Mouse (Mus musculus): ENCODE data around the gene Cutc. TPM values are rescaled to one million over a fixed set of nuclear protein-coding genes. Genes with fewer than 3 reads are reported as not detected.

Gene Cutc
- polyA plus RNA-seq, 1 experiment from 2014 or later = 16.3 TPM

DNA sequence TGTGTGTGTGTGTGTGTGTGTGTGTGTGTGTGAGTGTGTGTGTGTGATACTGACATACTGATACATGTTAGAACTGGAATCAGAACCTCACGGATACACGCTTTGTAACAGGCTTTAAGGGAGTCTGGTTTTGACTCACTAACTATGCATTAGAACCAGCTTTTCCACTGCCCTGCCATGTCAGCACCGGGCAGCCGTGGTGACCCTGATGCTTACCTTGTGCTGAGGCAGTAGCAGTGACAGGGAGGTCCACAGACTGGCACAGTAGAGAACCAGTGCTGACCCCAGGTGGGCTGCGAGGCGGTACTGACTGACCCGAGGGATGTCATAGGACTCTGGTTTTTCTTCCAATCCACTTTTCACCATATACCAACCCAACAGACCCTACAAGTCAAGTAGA is 9.4 kb upstream of the Cutc start:
- H3K36me3 ChIP-seq (ENCODE audit: control insufficient read depth, insufficient read depth, low read length) = peaks cover 10% of the 10 kb centered on the region; the same call in 1 of the 2 replicates
- H3K4me2 ChIP-seq (ENCODE audit: low read depth, low read length) = no peak overlapping the region

DNA sequence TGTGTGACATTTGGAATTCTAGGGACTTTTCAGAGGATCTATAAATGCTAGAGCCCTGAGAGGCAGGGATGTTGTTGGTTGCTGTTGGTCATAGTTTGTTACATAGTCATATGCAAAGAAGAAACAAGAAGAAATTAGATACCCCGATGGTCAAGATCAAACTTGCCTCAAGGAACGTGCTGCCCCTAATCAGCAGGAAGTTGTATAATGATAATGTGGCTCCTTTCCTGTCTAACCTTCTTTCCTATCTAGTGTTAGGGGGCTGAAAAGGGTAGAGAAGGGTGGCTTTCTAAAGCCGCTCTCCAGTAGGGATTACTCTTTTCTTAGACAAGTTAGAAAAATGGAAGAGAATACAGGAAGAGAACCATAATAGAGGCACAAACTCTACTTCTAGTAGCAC is 7.1 kb upstream of the Cutc start:
- Histone ChIP-seq H3K4me1 (ENCODE audit: control insufficient read depth, insufficient read depth, low read length) (no peaks in the 10 kb centered on the region), H3K27me3 (ENCODE audit: control insufficient read depth, insufficient read depth, low read length) (no peaks in the 10 kb centered on the region), H3K9me3 (replicated peaks; ENCODE audit: control insufficient read depth, low read length) (no peaks in the 10 kb centered on the region), H3K4me3 (replicated peaks; ENCODE audit: low read length) (no peak overlapping the region), H3K27ac (ENCODE audit: low read length) (no peak overlapping the region), H3K4me2 (ENCODE audit: low read depth, low read length) (no peak overlapping the region), H3K36me3 (ENCODE audit: control insufficient read depth, insufficient read depth, low read length) (peaks cover 10% of the 10 kb centered on the region; the same call in 1 of the 2 replicates), H3K9ac (ENCODE audit: low read length) (no peak overlapping the region)
- 91% methylated on average over 3 of the region's 3 CpGs for WGBS
- ATAC-seq (ENCODE audit: insufficient read depth, low FRiP score) = no peak

More for the DNA sequence above, 9.4 kb upstream of the Cutc start:
- Histone ChIP-seq H3K9ac (ENCODE audit: low read length) (no peak overlapping the region), H3K9me3 (replicated peaks; ENCODE audit: control insufficient read depth, low read length) (no peaks in the 10 kb centered on the region), H3K27ac (ENCODE audit: low read length) (no peak overlapping the region), H3K4me1 (ENCODE audit: control insufficient read depth, insufficient read depth, low read length) (no peaks in the 10 kb centered on the region), H3K27me3 (ENCODE audit: control insufficient read depth, insufficient read depth, low read length) (no peaks in the 10 kb centered on the region), H3K4me3 (replicated peaks; ENCODE audit: low read length) (no peak overlapping the region)
- ATAC-seq (ENCODE audit: insufficient read depth, low FRiP score) = no peak
- WGBS = 90% methylated on average over 7 of the region's 7 CpGs

DNA sequence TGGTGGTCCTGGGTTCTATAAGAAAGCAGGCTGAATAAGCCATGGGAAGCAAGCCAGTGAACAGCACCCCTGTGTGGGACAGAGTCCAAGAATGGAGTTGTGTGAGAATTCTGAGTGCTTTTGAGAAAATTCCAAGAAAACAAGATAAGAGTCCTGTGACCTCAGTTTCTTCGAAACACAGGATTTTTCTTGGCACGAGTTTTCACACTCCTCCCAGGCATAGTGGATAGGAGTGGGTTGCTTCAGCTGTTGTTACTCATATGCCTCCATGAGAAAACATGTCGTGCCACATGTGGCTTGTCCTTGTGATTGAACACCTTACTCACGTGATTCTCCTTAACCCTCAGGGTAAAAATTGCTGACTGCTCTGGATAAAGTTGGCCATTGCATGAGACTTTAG is 4.9 kb upstream of the Cutc start:
- Histone ChIP-seq H3K36me3 (ENCODE audit: control insufficient read depth, insufficient read depth, low read length) (peaks cover 6% of the 10 kb centered on the region; the same call in 1 of the 2 replicates), H3K4me1 (ENCODE audit: control insufficient read depth, insufficient read depth, low read length) (no peaks in the 10 kb centered on the region), H3K4me2 (ENCODE audit: low read depth, low read length) (no peak overlapping the region), H3K27me3 (ENCODE audit: control insufficient read depth, insufficient read depth, low read length) (no peaks in the 10 kb centered on the region), H3K4me3 (replicated peaks; ENCODE audit: low read length) (no peak overlapping the region), H3K27ac (ENCODE audit: low read length) (no peak overlapping the region), H3K9me3 (replicated peaks; ENCODE audit: control insufficient read depth, low read length) (no peaks in the 10 kb centered on the region), H3K9ac (ENCODE audit: low read length) (no peak overlapping the region)
- 90% methylated on average over 4 of the region's 4 CpGs for WGBS
- no peak for ATAC-seq (ENCODE audit: insufficient read depth, low FRiP score)

DNA sequence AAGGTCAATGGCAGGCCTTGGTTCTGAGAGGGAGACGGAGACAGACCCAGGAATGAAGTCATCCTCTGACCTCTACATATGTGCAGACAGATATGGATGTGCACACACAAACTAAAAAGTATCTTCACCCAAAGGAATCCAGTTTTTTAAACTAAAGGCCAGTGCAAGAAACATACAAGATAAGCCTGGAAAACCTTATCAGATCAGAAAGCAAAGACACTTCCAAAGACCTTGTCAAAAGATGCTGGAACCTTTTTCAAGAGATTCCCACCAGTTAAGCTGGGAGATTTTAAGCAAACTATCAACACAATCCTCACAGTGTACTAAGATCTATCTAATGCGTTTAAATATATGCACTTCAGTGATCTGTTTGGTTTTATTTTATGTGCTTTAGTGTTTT is 2.8 kb upstream of the Cutc start:
- ATAC-seq (ENCODE audit: insufficient read depth, low FRiP score) = no peak
- Histone ChIP-seq H3K27me3 (ENCODE audit: control insufficient read depth, insufficient read depth, low read length) (no peaks in the 10 kb centered on the region), H3K36me3 (ENCODE audit: control insufficient read depth, insufficient read depth, low read length) (peaks cover 6% of the 10 kb centered on the region; the same call in 1 of the 2 replicates), H3K9me3 (replicated peaks; ENCODE audit: control insufficient read depth, low read length) (no peaks in the 10 kb centered on the region), H3K4me1 (ENCODE audit: control insufficient read depth, insufficient read depth, low read length) (no peaks in the 10 kb centered on the region), H3K4me2 (ENCODE audit: low read depth, low read length) (no peak overlapping the region), H3K4me3 (replicated peaks; ENCODE audit: low read length) (no peak overlapping the region), H3K27ac (ENCODE audit: low read length) (no peak overlapping the region), H3K9ac (ENCODE audit: low read length) (no peak overlapping the region)
- 93% methylated on average over 2 of the region's 2 CpGs for WGBS

DNA sequence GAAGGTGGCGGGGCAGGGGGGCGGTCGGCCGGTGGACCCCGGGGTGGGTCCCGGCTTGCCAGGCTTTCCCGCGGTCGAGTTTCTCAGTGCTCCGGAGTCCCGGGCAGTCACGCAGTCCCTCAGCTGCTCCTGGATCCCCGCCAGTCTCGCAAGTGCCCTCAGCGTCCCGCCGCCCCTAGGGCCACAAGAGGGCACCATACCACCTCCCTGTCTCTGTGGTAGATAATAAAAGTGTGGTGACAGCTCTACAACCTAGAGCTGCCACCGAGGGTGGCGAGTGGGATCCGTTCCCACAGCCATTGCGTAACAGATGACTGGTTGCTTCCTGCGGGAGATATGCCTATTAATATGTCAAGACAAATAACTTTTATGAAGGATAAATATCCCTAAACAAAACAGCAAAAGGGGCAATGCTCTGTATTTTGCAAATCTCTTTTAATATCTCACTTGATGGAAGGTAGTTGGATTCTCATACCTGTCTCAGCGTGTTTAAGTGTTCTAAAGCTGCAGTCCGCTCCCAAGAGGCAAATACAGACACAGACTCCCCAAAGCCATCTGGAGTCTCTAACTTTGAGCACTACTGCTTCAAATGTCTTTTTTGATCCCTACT is 535 bp downstream of the Cutc start:
- Histone ChIP-seq H3K36me3 (ENCODE audit: control insufficient read depth, insufficient read depth, low read length) (no peaks in the 10 kb centered on the region), H3K27me3 (ENCODE audit: control insufficient read depth, insufficient read depth, low read length) (no peaks in the 10 kb centered on the region), H3K4me2 (ENCODE audit: low read depth, low read length) (peak overlapping the region; percentile 49), H3K4me3 (replicated peaks; ENCODE audit: low read length) (peak overlapping the region; percentile 77), H3K9me3 (replicated peaks; ENCODE audit: control insufficient read depth, low read length) (no peaks in the 10 kb centered on the region), H3K9ac (ENCODE audit: low read length) (peak overlapping the region; percentile 89), H3K4me1 (ENCODE audit: control insufficient read depth, insufficient read depth, low read length) (no peaks in the 10 kb centered on the region), H3K27ac (ENCODE audit: low read length) (peak overlapping the region; percentile 99)
- ATAC-seq (ENCODE audit: insufficient read depth, low FRiP score) = peak; percentile 86
- WGBS = under 1% methylated on average over 24 of the region's 24 CpGs

DNA sequence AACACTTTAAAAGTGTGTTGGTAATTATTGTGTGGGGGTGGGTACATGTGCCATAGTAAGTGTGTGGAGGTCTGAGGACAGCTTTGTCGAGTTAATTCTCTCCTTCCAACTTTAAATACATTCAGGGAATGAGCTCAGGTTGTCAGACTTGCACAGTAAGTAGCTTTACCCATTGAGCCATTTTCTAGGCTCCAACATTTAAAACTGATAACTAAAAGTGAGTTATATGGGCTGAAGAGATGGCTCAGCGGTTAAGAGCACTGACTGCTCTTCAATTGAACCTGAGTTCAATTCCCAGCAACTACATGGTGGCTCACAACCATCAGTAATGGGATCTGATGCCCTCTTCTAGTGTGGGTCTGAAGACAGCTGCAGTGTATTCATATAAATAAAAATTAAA is 1.4 kb downstream of the Cutc start:
- H3K36me3 ChIP-seq (ENCODE audit: control insufficient read depth, insufficient read depth, low read length) = no peaks in the 10 kb centered on the region

DNA sequence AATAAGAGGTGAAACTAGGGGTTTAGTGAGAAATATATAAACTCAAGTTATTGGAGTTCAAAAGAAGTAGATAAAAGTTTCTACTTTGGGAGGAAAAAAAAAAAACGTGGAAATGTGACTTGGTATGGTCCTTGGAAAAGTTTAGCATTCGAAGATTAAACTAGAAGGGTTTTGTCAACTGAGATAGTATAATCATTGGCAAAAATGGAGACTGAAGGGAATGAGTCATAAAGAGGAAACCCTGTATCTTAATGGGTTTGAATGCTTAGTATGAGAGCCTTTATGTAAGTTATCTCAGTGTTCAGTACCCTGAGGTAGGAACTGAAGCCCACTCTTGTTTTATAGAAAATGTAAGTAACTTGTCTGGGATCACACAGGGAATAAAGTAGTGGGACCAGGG is 2.1 kb downstream of the Cutc start:
- no peak overlapping the region for H3K9ac ChIP-seq (ENCODE audit: low read length)
- H3K4me2 ChIP-seq (ENCODE audit: low read depth, low read length) = no peak overlapping the region

More for the DNA sequence above, 1.4 kb downstream of the Cutc start:
- Histone ChIP-seq H3K9ac (ENCODE audit: low read length) (no peak overlapping the region), H3K4me3 (replicated peaks; ENCODE audit: low read length) (no peak overlapping the region), H3K27me3 (ENCODE audit: control insufficient read depth, insufficient read depth, low read length) (no peaks in the 10 kb centered on the region), H3K9me3 (replicated peaks; ENCODE audit: control insufficient read depth, low read length) (no peaks in the 10 kb centered on the region), H3K4me2 (ENCODE audit: low read depth, low read length) (no peak overlapping the region), H3K4me1 (ENCODE audit: control insufficient read depth, insufficient read depth, low read length) (no peaks in the 10 kb centered on the region), H3K27ac (ENCODE audit: low read length) (no peak overlapping the region)
- 68% methylated on average over 2 of the region's 2 CpGs for WGBS
- ATAC-seq (ENCODE audit: insufficient read depth, low FRiP score) = no peak

DNA sequence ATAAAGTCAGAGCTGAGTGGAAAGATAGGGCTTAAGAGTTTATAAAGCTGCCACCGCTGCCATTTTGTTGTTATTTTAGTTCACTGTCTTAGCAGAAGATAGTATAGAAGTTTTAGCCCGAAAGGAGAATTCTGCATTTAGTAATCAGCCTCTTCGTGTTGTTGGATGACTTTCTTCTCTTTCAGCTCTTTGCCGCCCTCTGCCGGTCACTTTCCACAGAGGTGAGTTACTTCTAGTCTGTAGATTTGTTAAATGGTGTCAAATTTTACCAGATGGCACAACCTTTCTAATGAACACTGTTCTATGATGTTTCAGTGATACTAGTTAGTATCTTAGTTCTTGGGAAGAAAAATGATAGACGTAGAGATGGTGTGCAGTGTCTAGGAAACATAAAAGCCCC is 7.7 kb downstream of the Cutc start:
- Histone ChIP-seq H3K4me3 (replicated peaks; ENCODE audit: low read length) (no peak overlapping the region), H3K9ac (ENCODE audit: low read length) (no peak overlapping the region), H3K27me3 (ENCODE audit: control insufficient read depth, insufficient read depth, low read length) (no peaks in the 10 kb centered on the region), H3K36me3 (ENCODE audit: control insufficient read depth, insufficient read depth, low read length) (no peaks in the 10 kb centered on the region), H3K9me3 (replicated peaks; ENCODE audit: control insufficient read depth, low read length) (no peaks in the 10 kb centered on the region), H3K4me2 (ENCODE audit: low read depth, low read length) (no peak overlapping the region), H3K27ac (ENCODE audit: low read length) (no peak overlapping the region), H3K4me1 (ENCODE audit: control insufficient read depth, insufficient read depth, low read length) (no peaks in the 10 kb centered on the region)
- no peak for ATAC-seq (ENCODE audit: insufficient read depth, low FRiP score)
- 15% methylated on average over 6 of the region's 6 CpGs for WGBS

More for the DNA sequence above, 2.1 kb downstream of the Cutc start:
- ATAC-seq (ENCODE audit: insufficient read depth, low FRiP score) = no peak
- Histone ChIP-seq H3K4me1 (ENCODE audit: control insufficient read depth, insufficient read depth, low read length) (no peaks in the 10 kb centered on the region), H3K27me3 (ENCODE audit: control insufficient read depth, insufficient read depth, low read length) (no peaks in the 10 kb centered on the region), H3K9me3 (replicated peaks; ENCODE audit: control insufficient read depth, low read length) (no peaks in the 10 kb centered on the region), H3K4me3 (replicated peaks; ENCODE audit: low read length) (no peak overlapping the region), H3K27ac (ENCODE audit: low read length) (no peak overlapping the region), H3K36me3 (ENCODE audit: control insufficient read depth, insufficient read depth, low read length) (no peaks in the 10 kb centered on the region)
- WGBS = 68% methylated on average over 2 of the region's 2 CpGs

DNA sequence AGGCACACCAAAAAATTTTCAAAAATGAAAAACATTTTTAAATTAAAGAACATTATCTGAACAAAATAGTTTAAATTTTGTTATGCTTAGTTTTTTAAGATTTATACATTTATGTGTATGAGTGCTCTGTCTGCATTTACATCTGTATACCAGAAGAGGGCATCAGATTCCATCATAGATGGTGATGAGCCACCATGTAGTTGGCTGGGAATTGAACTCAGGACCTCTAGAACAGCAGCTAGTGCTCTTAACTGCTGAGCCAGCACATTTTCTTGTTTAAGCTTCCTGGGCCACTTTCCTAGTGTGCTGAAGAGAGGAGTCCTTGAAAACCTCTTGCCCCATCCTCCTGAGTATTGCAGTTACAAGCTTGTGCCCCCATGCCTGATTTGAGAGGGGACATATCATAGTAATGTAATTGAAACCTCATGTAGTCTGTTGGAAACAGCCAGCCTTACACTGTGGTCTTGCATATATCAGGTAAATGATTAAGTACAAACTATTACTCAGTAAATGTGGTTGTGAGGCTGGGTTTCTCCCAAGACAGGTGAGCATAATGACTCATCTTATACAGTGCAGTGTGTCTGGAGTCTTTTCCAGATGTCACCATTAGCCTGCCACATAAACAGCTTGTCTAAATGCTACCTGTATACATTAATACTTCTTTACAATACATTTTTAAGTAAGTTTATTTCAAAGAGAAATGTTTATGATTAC is 8.9 kb downstream of the Cutc start:
- H3K4me1 ChIP-seq (ENCODE audit: control insufficient read depth, insufficient read depth, low read length) = no peaks in the 10 kb centered on the region
- no peaks in the 10 kb centered on the region for H3K27me3 ChIP-seq (ENCODE audit: control insufficient read depth, insufficient read depth, low read length)
- no peak for ATAC-seq (ENCODE audit: insufficient read depth, low FRiP score)
- no peak overlapping the region for H3K4me3 ChIP-seq (replicated peaks; ENCODE audit: low read length)
- H3K4me2 ChIP-seq (ENCODE audit: low read depth, low read length) = no peak overlapping the region
- no peaks in the 10 kb centered on the region for H3K36me3 ChIP-seq (ENCODE audit: control insufficient read depth, insufficient read depth, low read length)
- no peak overlapping the region for H3K9ac ChIP-seq (ENCODE audit: low read length)
- H3K27ac ChIP-seq (ENCODE audit: low read length) = no peak overlapping the region
- no peaks in the 10 kb centered on the region for H3K9me3 ChIP-seq (replicated peaks; ENCODE audit: control insufficient read depth, low read length)
